Mouse (Mus musculus) left cerebral cortex, postnatal 4 days (tissue): ENCODE data around the gene Kdf1. TPM values are rescaled to one million over a fixed set of nuclear protein-coding genes. Genes with fewer than 3 reads are reported as not detected.

Source experiments
- DNase-seq: peaks from one replicate; pipeline ENCODE4 v3.0.0-alpha.2; 2022
- intact Hi-C: fragments of 180-260 bp; cut with DNase I; formaldehyde crosslinking; loops from one replicate; pipeline ENCODE4 v1.15.1; 2025
- total RNA-seq, 2 experiments: library from RNA; stranded (reverse); gene quantifications; 2 replicates each; pipeline ENCODE4 v1.2.3; 2021

The Kdf1 gene
- total RNA-seq = under 1 TPM in 1 of 2 experiments, not detected in 1; 0.46 TPM

- no peak for DNase-seq
- intact Hi-C loops = no loop called here
These were observed at the start of gene Kdf1 for GRCm38 (mm10) chr4:133518601-133519368. Kdf1 (plus strand) TSS chr4:133518963.

- intact Hi-C loops = no loop called here
- DNase-seq = no peak
These were observed 49.6 kb upstream of the Kdf1 start for GRCm38 (mm10) chr4:133469122-133469521.

GRCm38 (mm10) chr4:133471135-133471821 lies 47.5 kb upstream of the Kdf1 start:
- no peak for DNase-seq
- intact Hi-C loops = no loop called here

GRCm38 (mm10) chr4:133473833-133474232 lies 44.9 kb upstream of the Kdf1 start:
- intact Hi-C loops = no loop called here
- no peak for DNase-seq

GRCm38 (mm10) chr4:133479458-133480184 lies 39.1 kb upstream of the Kdf1 start, which contains the start of gene Tent5b:
Tent5b (plus strand) TSS chr4:133480132.
- DNase-seq = peak; percentile 99
- intact Hi-C loops = no loop called here

- DNase-seq = no peak
- intact Hi-C loops = no loop called here
These were observed 38.6 kb upstream of the Kdf1 start for GRCm38 (mm10) chr4:133480185-133480537.

GRCm38 (mm10) chr4:133480754-133481153 lies 38.0 kb upstream of the Kdf1 start:
- intact Hi-C loops = no loop called here
- DNase-seq = no peak

- DNase-seq = no peak
- intact Hi-C loops = no loop called here
These were observed 37.3 kb upstream of the Kdf1 start for GRCm38 (mm10) chr4:133481488-133481887.

- intact Hi-C loops = no loop called here
- DNase-seq = no peak
These were observed 36.3 kb upstream of the Kdf1 start for GRCm38 (mm10) chr4:133482479-133482878.

- DNase-seq = no peak
- intact Hi-C loops = no loop called here
These were observed 34.3 kb upstream of the Kdf1 start for GRCm38 (mm10) chr4:133484266-133485025.

- intact Hi-C loops = no loop called here
- no peak for DNase-seq
These were observed 32.9 kb upstream of the Kdf1 start for GRCm38 (mm10) chr4:133485691-133486425.

- intact Hi-C loops = no loop called here
These were observed 31.9 kb upstream of the Kdf1 start for GRCm38 (mm10) chr4:133486673-133487357.

GRCm38 (mm10) chr4:133488619-133489392 lies 30.0 kb upstream of the Kdf1 start:
- DNase-seq = no peak
- intact Hi-C loops = no loop called here

More at GRCm38 (mm10) chr4:133486673-133487357, 31.9 kb upstream of the Kdf1 start:
- DNase-seq = no peak

GRCm38 (mm10) chr4:133489489-133490245 lies 29.1 kb upstream of the Kdf1 start:
- intact Hi-C loops = no loop called here
- no peak for DNase-seq

- intact Hi-C loops = no loop called here
- no peak for DNase-seq
These were observed 27.0 kb upstream of the Kdf1 start for GRCm38 (mm10) chr4:133491800-133492199.

GRCm38 (mm10) chr4:133493895-133494294 lies 24.9 kb upstream of the Kdf1 start:
- no peak for DNase-seq
- intact Hi-C loops = no loop called here

GRCm38 (mm10) chr4:133494432-133494831 lies 24.3 kb upstream of the Kdf1 start:
- intact Hi-C loops = no loop called here

GRCm38 (mm10) chr4:133494867-133495266 lies 23.9 kb upstream of the Kdf1 start:
- intact Hi-C loops = no loop called here
- DNase-seq = no peak

More at GRCm38 (mm10) chr4:133494432-133494831, 24.3 kb upstream of the Kdf1 start:
- DNase-seq = peak; percentile 90
